Comparison of ENCODE assay signal across 8 mouse cellular contexts in the genomic region with DNA sequence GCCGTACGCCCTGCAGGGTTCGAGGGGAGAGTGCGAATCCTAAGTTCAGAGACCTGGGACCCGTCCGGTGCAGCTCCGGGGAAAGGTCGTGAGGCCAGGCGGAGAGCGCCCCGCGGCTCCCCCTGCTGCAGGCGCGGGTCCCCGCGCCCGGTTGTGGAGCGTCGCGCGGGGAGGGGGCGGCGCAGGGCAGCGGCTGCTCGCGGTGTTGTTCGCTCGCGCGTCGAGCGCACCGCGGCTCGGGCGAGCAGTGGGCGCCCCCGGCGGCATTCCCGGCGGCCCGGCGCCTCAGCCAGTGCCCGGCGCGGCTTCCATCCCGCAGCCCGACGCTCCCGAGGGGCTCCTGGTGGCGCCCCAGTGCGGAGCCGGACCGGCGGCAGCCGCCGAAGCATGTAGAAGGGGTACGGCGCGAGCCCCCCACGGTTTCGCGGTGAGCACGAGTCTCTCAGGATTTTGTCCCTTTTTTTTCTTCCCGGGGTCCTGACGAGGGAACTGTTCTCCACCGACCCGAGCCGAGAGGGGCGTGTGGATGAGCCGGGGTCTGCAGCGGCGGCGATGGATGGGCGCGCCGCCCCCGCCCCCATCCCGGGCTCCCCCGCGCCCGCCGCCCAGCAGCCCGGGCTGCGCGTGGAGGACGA. TPM values are rescaled to one million over a fixed set of nuclear protein-coding genes. Genes with fewer than 3 reads are reported as not detected.
A peak's percentile ranks its signal among the peaks of the same experiment; 100 is the strongest.
DNase-seq lines count a peak whose midpoint lies in the region; ATAC-seq and TF ChIP-seq lines count a peak whose summit lies in the region.

No protein-coding gene starts in this region.

- peak overlapping the region; percentile 88 for H3K4me2 ChIP-seq in lung, embryonic 14.5 days
- H3K4me2 ChIP-seq in liver, embryonic 12.5 days = peak overlapping the region; percentile 100

- peak; percentile 89 for DNase-seq in lung, embryonic 14.5 days
- no peak for DNase-seq in lung, postnatal 10 days
- no peak for DNase-seq in testis, postnatal 10 days (ENCODE audit: low spot score)

- H3K9me3 ChIP-seq in lung, embryonic 14.5 days (ENCODE audit: low read depth, low read length) = no peaks in the 10 kb centered on the region
- H3K9me3 ChIP-seq in liver, embryonic 12.5 days (replicated peaks) = no peaks in the 10 kb centered on the region

- H3K4me3 ChIP-seq in lung, embryonic 14.5 days (ENCODE audit: low read depth, low read length) = peak overlapping the region; percentile 80
- peak overlapping the region; percentile 93 for H3K4me3 ChIP-seq in bone marrow, adult 2 months (replicated peaks; ENCODE audit: control insufficient read depth, low read depth, low read length)
- H3K4me3 ChIP-seq in liver, embryonic 12.5 days = peak overlapping the region; percentile 96

- under 1% methylated on average over 85 of the region's 87 CpGs for WGBS in lung, embryonic 14.5 days
- WGBS in bone marrow, adult 2 months = under 1% methylated on average over 85 of the region's 87 CpGs
- WGBS in liver, embryonic 12.5 days (ENCODE audit: insufficient replicate concordance) = under 1% methylated on average over 79 of the region's 87 CpGs

- H3K36me3 ChIP-seq in lung, embryonic 14.5 days (ENCODE audit: insufficient read depth) = peaks cover 1% of the 10 kb centered on the region; the same call in 1 of the 2 replicates
- peaks cover 10% of the 10 kb centered on the region for H3K36me3 ChIP-seq in liver, embryonic 12.5 days

- H3K9ac ChIP-seq in lung, embryonic 14.5 days = peak overlapping the region; percentile 78
- peak overlapping the region; percentile 70 for H3K9ac ChIP-seq in liver, embryonic 12.5 days

- ATAC-seq in lung, embryonic 14.5 days (ENCODE audit: insufficient read depth) = peak; percentile 89
- peak; percentile 12; the same call in 1 of the 2 replicates for ATAC-seq in granulocyte monocyte progenitor cell, adult 5-6 weeks (replicated peaks; ENCODE audit: poor library complexity, severe bottlenecking)
- ATAC-seq in liver, embryonic 12.5 days = peak; percentile 66
- ATAC-seq in monocyte, adult 5-6 weeks (replicated peaks; ENCODE audit: insufficient number of reproducible peaks, low FRiP score, low TSS enrichment, poor library complexity, severe bottlenecking) = no peak
- no peak for ATAC-seq in erythroid progenitor cell, adult 5-6 weeks (replicated peaks; ENCODE audit: low FRiP score, poor library complexity, severe bottlenecking)

- no peaks in the 10 kb centered on the region for H3K27me3 ChIP-seq in lung, embryonic 14.5 days (ENCODE audit: insufficient read depth, low read length)
- H3K27me3 ChIP-seq in liver, embryonic 12.5 days (replicated peaks) = peaks cover 15% of the 10 kb centered on the region

- no peak; the same call in 1 of the 2 replicates for TF ChIP-seq CTCF in lung, embryonic 14.5 days (IDR thresholded peaks at IDR 0.05; ENCODE audit: low read depth)
- TF ChIP-seq CTCF in bone marrow, adult 2 months (IDR thresholded peaks at IDR 0.05; ENCODE audit: control insufficient read depth, insufficient read depth, low read length) = no peak

- TF ChIP-seq POLR2A in bone marrow, adult 2 months (IDR thresholded peaks at IDR 0.05; ENCODE audit: borderline replicate concordance, control insufficient read depth, low read depth, low read length) = no peak

- H3K4me1 ChIP-seq in lung, embryonic 14.5 days (ENCODE audit: insufficient read depth) = peaks cover 9% of the 10 kb centered on the region
- H3K4me1 ChIP-seq in bone marrow, adult 2 months (ENCODE audit: control insufficient read depth, insufficient read depth, low read length) = no peaks in the 10 kb centered on the region; the same call in 1 of the 2 replicates
- H3K4me1 ChIP-seq in liver, embryonic 12.5 days = peaks cover 38% of the 10 kb centered on the region

- peak overlapping the region; percentile 88 for H3K27ac ChIP-seq in lung, embryonic 14.5 days (ENCODE audit: low read depth)
- no peak overlapping the region; the same call in 1 of the 2 replicates for H3K27ac ChIP-seq in bone marrow, adult 2 months (ENCODE audit: control insufficient read depth, insufficient read depth, low read depth, low read length, poor library complexity)
- peak overlapping the region; percentile 53; the same call in 1 of the 2 replicates for H3K27ac ChIP-seq in liver, embryonic 12.5 days

RNA-seq across cellular contexts. Expression of gene Wasf1, which starts 0.5 kb away (rescaled TPM):
- polyA plus RNA-seq in lung, embryonic 14.5 days (2014; fragmentation: Nextera tagmentation; extraction: Ambion mirVana) = 17.8 and 18.2 TPM in 2 replicates
- polyA plus RNA-seq in bone marrow, adult 2 months (2011; ENCODE audit: insufficient read depth, insufficient read length, low replicate concordance, missing spikeins) = 1.7 TPM in 1 of 2 replicates, not detected in the other
- not detected in 2 replicates for total RNA-seq in granulocyte monocyte progenitor cell, adult 5-6 weeks (2014; fragmentation: Nextera tagmentation)
- total RNA-seq in granulocyte monocyte progenitor cell, adult 5-6 weeks (2017) = not detected in 2 replicates
- polyA plus RNA-seq in liver, embryonic 12.5 days (2016; fragmentation: Nextera tagmentation; extraction: Ambion mirVana) = 3.2 and 3.3 TPM in 2 replicates
- total RNA-seq in monocyte, adult 5-6 weeks (2017) = not detected in 3 replicates
- not detected in 2 replicates for total RNA-seq in erythroid progenitor cell, adult 5-6 weeks (2015; ENCODE audit: low replicate concordance)
- not detected in 2 replicates for total RNA-seq in erythroid progenitor cell, adult 5-6 weeks (2017; ENCODE audit: low replicate concordance)

RNA-seq across cellular contexts. Expression of gene Cdc40, which starts 0.7 kb away (rescaled TPM):
- 32.4 and 33.4 TPM in 2 replicates for polyA plus RNA-seq in lung, embryonic 14.5 days (2014; fragmentation: Nextera tagmentation; extraction: Ambion mirVana)
- 10.1 and 20.6 TPM in 2 replicates for polyA plus RNA-seq in bone marrow, adult 2 months (2011; ENCODE audit: insufficient read depth, insufficient read length, low replicate concordance, missing spikeins)
- total RNA-seq in granulocyte monocyte progenitor cell, adult 5-6 weeks (2014; fragmentation: Nextera tagmentation) = 63.7 and 64.7 TPM in 2 replicates
- total RNA-seq in granulocyte monocyte progenitor cell, adult 5-6 weeks (2017) = 42.3 and 48.3 TPM in 2 replicates
- 19.5 and 20.1 TPM in 2 replicates for polyA plus RNA-seq in liver, embryonic 12.5 days (2016; fragmentation: Nextera tagmentation; extraction: Ambion mirVana)
- 65.7 to 69.4 TPM (median 66.5 TPM) in 3 replicates for total RNA-seq in monocyte, adult 5-6 weeks (2017)
- total RNA-seq in erythroid progenitor cell, adult 5-6 weeks (2015; ENCODE audit: low replicate concordance) = 26.7 and 28.1 TPM in 2 replicates
- 15.7 and 15.8 TPM in 2 replicates for total RNA-seq in erythroid progenitor cell, adult 5-6 weeks (2017; ENCODE audit: low replicate concordance)

Comparison
In these comparisons a context has a peak if more than half of its experiments do, and no peak if none do; other contexts are left out.
1. ATAC-seq: peak in lung, embryonic 14.5 days (single experiment), granulocyte monocyte progenitor cell, adult 5-6 weeks (single experiment) and liver, embryonic 12.5 days (single experiment); none in monocyte, adult 5-6 weeks (single experiment) and erythroid progenitor cell, adult 5-6 weeks (single experiment).
2. Peak in every context shown above with its lines, with median percentiles within 50 percentile points of each other: H3K4me3 ChIP-seq.